Mouse (Mus musculus): ENCODE data around the gene Mov10l1.

Mov10l1 gene

DNA sequence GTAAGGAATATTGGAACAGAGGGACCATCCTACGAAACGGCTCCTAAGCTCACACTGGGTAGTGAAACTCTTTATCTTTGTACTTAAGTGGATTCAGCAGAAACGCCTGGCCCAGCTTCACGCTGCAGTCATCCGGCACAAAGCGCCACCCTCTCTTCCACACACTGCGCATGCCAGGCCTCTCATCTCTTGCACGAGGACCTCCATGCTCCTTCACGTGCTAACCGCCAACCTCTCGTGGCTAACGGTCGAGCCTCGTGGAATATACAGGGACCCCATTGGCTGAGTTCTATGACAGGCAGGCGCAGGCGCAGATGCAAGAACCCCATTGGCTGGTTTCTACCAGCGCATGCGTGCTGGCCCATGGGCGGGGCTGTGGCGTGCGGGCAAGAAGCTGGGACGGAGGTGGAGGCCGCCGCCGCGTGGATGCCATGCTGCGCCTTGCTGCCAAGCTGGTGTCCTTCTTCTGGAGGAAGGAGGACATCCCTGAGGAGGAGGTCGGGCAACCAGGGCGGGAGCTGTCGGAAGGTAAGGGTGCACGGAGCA, at the start of gene Mov10l1:
Gene Mov10l1 (plus strand): TSS at position 376 of the 546 bp plus-strand sequence.
- no peak for DNase-seq (ENCODE audit: low read depth)

DNA sequence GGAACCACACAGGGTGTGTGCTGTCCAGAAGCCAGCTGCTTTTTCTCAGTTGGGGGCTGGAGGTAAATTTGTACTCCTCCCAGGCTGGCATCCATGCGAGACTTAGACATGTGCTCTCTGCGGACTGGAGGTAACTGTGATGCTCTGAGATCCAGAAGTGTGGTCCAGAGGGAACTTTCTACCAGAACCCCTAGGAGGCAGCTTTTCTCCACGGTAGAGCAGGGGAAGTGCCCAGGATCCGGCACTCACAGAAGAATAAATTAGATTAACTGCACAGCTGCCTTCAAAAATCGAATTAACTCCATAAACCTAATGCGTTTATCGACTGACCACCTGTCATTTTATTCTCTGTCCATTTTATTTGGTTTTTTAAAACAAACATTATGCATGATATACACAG, 48.6 kb upstream of the Mov10l1 start:
- DNase-seq (ENCODE audit: low read depth): no peak

DNA sequence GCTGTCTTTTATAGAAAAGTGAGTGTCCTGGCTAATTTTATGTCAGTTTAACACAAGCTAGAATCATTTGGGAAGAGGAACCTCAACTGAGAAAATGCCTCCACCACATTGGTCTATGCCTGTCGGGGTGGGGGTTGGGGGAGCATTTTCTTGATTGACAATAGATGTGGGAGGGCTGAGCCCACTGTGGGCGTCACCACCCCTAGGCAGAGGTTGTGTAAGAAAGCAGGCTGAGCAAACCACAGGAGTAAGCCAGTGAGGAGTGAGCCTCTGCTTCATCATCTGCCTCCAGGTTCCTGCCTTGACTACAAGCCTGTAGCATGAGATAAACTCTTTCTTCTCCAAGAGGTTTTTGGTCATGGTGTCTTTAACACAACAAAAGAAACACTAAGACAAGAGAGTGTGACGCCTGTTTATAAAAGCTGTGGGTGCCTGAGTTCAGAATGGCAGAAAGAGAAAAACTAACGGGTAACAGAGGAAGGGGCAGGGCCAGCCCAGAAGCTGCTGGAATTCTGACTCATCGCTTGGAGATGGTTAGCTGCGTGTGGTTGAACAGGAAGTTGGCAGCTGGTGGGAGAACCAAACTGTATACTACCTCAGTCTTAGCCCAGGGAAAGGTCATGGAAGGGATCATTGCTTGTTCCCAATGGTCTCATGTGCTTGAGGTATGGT, 46.0 kb upstream of the Mov10l1 start:
- no peak for DNase-seq (ENCODE audit: low read depth)

DNA sequence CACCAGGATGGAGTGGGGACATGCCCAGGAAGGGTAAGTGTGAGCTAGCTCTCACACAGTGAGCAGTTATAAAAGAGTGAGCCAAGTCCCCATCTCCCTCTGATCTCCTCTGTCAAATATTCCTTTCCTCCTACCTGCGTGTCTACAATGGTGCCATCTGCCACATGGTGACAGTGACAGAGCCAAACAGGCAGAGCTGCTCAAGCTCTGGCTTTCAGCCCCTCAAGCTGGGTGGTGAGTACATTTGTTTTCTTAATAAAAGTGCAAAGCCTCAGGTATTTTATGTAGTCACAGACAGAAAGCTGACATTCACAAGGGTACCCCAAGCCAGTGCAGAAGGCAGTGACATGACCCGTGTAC, 45.4 kb upstream of the Mov10l1 start:
- no peak for DNase-seq (ENCODE audit: low read depth)

DNA sequence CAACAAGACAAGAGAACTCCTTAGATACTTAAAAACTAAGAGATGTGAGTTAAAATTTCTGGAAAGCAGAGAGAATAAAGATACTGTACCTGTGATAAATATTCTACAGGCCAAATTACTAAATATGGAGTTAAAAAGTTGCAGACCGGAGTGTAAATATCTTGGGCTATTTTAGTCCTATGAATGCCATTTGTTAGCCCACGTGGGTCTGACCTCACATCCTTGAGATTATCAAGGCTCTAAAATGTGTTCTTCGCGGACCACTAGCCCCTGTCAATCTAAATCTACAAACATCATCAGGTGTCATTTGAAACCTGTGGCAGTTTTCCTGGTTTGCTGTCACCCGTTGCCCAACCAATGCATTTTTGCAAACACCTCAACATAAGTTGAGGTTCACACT, 39.9 kb upstream of the Mov10l1 start:
- DNase-seq (ENCODE audit: low read depth): no peak

DNA sequence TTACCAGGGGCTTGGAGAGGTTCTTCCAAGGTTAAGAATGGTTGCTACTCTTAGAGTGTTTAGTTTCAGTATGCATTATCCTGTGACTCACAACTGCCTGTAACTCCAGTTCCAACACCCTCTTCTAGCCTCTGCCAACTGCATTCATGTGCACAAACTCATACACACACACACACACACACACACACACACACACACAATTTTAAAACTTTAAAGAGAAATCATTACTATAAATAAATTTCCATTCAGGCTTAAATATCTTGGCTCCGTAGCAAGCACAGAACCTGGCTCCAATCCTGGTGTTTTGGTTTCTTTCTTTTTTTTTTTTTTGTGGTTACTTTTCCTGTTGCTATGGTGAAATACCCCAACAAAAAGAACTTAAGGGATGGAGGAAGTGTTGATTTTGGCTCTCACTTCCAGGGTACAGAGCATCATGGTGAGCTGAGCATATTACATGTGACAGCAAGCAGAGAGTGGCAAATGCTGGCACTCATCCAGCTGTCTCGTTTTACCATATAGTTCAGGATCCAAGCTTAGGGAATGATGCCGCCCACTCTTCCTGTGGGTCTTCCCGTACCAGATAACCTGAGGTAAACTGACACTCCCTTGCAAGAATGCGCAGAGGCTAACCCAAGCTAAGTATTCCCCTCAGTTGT, 38.7 kb upstream of the Mov10l1 start:
- no peak for DNase-seq (ENCODE audit: low read depth)

DNA sequence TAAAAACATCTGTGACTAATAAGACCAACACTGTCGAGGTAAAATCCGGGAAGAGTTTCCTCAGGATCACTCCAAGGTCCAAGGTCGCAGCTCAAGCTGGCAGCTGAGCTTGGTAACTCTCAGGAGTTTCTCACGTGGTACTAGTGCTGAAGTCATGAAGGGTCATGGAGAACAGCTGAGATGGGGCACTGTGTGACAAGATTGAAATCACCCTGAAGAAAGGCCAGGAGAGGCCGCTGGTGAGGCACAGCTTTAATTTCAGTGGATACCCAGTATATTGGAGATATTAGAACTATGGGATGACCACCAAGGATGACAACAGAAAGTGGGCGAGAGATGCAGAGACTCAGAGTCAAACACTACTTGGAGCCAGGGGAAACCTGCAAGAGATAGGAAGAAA, 35.9 kb upstream of the Mov10l1 start:
- DNase-seq (ENCODE audit: low read depth): no peak

DNA sequence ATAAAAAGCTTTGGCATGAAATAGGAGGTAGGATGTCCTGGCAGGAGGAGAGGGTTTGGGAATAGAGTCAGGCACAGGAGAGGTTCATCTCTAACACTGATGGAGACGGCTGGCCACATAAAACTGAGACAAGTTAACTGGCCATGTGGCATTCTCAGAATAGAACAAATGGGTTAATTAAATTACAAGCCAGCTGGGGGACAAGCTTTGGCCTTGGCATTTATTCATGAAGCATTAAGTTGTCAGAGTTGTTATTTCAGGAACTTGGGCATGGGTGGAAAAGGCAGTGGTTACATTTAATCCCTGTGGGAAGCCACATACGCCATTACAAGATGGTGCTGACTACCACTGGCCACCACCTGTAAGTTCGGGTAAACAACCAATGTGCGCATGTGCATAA, 31.5 kb upstream of the Mov10l1 start:
- DNase-seq (ENCODE audit: low read depth): no peak

DNA sequence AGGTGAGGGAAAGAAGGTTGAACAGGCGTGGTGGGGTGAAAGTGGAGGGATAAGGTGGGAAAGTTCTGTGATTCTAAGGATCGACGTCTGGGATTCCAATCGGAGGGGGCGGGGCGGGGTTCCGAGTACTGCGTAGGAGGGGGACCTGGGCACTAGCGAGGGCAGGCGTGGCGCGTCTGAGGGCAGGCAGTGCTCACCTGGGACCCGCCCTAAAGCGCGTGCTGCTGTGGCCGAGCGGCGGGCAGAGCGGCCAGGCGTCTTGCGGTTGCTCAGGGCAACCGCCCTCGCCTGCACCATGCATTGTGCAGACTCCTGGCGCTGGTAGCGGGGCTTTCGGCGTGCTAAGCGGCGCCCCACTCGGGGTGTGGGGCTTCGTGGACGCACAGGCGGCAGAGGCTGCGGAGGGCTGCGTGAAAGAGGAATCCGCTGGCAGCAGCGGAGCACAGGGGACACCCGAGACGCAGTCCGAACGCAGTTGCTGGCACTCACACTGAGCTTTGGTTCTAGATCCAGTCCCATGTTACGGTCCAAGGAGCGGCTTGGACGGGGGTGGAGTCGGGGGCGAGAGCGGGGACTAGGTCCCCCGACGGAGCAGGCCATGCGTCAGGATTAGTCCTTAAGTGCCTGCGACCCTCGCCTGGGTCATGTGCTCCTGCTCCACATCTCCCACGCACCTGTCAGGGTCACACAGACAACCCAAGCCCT, 28.2 kb upstream of the Mov10l1 start, which contains the start of gene Ttll8:
Gene Ttll8 (minus strand): TSS at position 51 of the 705 bp plus-strand sequence.
- no peak for DNase-seq (ENCODE audit: low read depth)

DNA sequence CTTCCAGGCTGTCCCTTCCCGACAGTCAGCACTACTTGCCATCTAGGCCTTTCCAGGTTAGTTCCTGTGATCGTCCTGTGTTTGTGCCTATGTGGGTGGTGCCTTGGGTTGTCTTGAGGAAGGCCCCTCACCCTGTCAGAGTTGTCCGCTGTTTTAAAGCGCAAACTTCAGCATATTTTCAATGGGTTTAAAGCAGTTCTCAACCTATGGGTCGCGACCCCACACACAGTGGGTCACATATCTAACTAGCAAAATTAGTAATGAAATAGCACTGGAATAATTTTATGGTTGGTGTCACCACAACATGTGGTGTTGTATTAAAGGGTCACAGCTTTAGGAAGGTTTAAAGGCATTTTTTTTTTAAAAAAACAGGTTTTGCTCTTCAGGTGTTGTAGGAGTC, 27.4 kb upstream of the Mov10l1 start:
- no peak for DNase-seq (ENCODE audit: low read depth)

DNA sequence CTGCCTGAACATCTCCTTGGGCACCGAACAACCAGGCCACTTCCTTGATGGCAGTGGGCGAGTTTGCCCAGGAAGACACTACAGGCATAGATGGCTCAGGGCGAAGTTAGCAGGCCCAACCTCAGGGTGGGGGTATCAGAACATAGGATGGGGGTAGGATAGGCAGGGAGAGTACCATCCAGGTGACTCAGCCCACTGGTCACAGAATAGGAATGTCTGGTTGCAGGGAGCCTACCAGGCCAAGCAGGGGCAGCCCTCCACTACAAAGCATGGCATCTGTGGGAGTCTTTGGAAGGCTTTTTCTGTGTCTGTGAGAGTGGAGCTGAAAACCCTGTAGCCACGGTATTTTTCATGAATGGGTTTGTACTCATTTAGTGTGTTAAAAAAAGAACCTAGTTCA, 25.2 kb upstream of the Mov10l1 start:
- DNase-seq (ENCODE audit: low read depth): no peak

DNA sequence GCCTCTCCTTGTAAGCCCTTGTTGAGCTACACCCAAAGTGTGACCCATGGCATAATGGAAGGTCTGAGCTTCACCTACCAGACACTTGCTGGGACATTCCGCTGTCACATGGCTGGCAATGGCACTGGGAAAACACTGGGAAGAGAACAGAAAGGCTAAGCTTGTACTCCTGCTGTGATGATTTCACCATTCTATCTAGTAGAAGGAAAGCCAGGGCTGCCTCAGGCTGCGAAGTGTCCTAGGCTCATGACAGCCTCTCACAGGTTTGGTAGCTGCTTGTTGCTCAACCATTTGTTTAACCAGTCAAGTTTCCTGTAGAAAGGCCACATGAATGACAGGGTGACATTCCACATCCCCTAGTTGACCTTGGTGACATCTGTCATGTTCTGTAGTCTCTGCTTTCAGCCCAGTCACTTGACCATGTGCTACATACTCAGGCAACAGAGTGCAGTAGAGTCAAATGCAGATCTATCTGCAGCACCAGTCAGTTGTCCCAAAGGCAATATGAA, 18.6 kb upstream of the Mov10l1 start:
- no peak for DNase-seq (ENCODE audit: low read depth)

DNA sequence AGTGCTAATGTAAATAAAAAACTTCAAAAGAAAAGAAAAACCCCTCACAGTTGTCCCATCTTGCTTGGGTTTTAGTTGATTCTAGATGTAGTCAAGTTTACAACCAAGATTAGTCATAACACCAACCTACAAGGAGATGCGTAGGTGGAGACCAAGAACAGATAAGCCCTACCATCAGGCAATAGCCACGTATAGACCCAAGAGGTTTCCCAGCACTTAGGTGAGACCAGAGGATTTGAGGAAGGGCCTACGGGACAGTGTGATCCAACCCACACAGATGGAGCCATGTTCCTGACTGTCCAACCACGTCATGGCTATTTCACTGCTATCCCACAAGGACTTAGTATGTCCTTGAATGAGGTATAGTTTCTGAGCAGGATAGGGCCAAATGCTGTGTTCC, 10.4 kb upstream of the Mov10l1 start:
- DNase-seq (ENCODE audit: low read depth): no peak

DNA sequence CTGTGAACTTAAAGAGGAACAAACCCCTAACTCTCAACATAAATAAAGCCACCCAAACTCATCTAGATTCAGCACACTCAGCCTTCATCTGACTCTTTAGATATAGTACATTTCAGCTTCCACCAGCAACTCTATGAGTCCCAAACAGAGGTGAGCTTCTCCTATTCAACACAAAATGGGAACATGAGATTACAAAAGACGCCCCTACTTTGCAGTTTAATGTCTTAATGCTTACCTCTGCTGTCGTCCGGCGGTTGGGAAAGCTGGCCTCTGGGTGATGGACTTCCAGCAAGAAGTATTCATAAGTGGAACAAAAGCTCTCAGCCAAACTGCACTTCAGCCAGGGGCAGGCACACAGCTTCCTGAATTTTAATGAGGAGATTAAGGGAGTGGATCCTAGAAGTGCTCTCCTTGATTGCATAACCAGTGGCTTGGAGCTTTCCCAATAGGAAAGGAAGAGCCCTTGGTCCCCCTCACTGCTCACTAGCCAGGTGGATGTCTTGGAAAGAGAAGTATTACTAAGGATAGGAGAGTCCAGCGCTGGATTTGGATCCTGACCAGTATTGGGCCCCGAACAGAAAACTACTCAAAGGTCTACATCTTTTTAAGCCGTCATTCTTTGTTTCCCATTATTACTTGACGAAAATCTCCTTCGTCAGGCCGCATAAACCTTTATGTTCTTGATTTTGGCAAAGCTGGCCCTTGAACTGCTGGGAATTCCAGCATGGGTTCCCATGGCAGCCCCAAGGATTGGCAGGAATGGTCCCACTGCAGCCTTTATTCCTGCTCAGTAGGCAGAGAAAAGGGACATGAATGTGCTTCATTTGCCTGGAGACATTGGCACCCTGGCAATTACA, 4.2 kb upstream of the Mov10l1 start, which contains the start of gene Mlc1:
Gene Mlc1 (minus strand): TSS at position 727 of the 857 bp plus-strand sequence.
- no peak for DNase-seq (ENCODE audit: low read depth)

DNA sequence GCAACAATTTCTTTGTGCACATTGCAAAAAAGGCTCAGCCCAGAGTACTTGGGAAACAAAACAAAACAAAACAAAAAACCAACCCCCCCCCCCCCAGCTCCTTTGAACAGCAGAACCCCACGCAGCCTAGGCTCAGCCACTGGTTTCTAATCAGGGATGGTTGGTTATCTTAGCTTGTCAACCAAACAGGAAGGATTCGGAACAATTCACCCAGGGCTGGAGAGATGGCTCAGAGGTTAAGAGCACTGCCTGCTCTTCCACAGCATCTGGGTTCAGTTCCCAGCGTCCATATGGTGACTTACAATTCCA, 3.6 kb upstream of the Mov10l1 start:
- no peak for DNase-seq (ENCODE audit: low read depth)

DNA sequence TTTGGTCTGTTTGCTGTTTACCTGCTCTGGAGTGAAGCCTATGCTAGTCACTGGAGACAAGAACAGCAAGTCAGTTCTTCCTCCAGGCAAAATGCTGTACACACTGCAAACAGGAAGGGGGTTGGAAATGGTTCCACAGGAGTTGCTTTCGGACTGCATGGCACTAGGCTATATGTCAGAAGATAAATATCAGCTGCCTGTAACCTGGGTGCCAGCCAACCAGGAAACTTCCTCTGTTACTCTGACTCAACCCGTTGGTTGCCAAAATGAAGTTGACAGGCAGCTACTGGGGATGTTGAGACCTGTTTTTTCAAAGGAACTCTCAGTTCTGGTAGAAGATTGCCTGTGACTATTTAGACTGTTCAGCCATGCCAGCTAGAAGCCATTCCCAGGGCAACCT, 6.5 kb downstream of the Mov10l1 start:
- no peak for DNase-seq (ENCODE audit: low read depth)

DNA sequence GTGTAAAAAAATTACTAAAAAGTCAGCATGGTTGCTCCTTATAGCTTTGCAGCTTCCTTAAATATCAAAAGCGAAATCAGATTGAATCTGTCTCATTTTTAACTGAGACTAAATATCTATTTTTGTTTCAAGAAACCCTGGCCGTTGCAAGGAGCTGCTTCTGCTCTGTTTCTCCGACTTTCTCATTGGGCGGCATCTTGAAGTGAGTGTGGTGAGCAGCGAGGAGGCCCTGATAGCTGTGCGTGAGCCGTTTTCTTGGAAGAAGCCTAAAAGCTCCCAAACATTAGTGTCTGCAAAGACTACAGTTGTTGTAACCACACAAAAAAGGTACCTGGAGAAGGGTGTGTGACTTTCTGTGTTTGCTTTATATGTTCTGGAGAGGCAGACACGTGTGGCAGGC, 15.9 kb downstream of the Mov10l1 start:
- DNase-seq (ENCODE audit: low read depth): no peak

DNA sequence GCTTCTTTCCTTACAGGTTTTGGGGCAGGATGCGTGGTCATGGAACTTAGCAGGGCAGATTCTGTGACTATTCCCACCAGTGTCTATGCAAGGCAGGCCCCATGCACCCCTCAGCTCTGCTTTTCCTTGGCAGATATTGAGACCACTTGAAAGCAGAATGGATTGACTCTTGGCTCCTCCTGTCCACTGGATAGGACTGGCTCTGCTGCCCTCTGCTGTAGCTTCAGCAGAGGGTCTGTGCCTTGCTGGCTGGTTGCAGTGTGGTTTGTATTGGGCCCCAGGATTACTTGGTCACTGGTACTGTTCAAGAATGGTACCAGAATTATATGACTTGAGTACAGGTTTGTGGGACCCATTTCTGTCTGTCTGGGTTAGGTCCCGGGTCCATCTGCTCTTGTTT, 16.4 kb downstream of the Mov10l1 start:
- no peak for DNase-seq (ENCODE audit: low read depth)

DNA sequence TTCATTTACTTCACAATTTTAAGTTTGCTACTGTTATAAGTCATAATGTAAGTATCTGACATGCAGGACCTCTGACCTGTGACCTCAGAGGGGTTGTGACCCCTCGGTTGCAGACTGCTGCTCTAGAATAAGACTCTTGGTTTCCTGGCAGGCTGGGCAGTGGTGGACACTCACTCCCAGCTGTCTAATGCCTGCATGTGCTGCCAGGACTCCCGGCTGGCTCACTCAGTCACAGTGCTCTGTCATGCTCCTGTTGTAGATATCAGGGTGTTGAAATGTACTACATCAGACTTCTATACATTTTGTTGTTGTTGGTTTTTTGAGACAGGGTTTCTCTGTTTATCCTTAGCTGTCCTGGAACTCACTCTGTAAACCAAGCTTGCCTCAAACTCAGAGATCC, 17.7 kb downstream of the Mov10l1 start:
- DNase-seq (ENCODE audit: low read depth): no peak

DNA sequence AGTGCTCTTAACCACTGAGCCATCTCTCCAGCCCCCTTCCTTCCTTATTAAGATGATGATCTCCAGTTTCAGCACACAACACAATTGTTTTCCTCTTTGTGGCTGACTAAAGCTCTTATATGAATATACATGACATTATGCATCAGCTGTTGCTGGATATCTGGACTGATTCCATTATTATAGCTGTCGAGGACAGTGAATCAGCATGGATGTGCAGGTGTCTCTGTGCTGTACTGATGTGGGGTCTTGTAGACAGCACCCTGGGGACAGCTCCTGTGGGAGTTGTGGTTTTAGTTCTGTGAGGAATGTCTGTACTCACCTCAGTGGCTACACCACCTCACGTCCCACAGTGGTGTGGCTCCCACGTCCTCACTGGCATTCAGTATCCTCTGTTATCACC, 18.5 kb downstream of the Mov10l1 start:
- DNase-seq (ENCODE audit: low read depth): no peak

DNA sequence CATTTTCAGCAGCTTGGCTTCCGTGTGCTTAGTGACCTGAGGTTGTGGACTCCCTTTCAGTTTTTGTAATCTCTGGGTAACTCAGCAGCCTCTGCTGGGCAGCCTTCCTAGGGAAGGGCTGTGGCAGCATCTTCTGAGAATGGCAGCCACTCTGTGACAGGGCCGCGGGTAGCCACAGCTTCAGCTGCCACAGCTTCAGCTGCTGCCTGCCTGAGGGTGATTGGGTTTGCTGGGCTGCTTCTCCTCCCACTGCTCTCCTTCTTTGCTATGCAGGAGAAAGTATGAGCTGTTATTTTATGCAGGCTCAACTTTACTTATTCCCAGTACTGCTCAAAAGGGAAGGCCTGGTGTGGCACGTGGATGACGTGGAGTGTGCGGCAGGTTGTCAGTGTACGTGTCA, 24.3 kb downstream of the Mov10l1 start:
- DNase-seq (ENCODE audit: low read depth): no peak

DNA sequence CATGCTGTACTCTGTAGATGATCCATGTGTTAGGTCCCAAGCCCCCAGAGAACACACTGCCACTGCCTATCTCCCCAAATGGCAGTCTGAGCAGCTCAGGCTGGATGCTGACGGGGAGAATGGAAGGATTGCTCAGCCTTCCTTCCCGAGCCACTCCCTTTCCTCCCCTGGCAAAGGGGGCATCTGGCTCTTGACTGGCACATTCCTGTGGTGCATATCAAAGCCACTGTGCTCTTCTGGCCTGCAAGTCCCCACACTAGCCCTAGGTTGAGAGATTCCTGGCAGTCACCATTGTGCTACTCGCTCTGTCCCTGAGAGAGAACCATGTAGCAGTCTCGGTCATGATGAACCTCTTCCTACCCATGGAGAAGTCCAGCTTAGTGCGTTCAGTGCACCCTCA, 25.1 kb downstream of the Mov10l1 start:
- no peak for DNase-seq (ENCODE audit: low read depth)
